Mouse (Mus musculus): ENCODE data around the gene Tceal5. TPM values are rescaled to one million over a fixed set of nuclear protein-coding genes. Genes with fewer than 3 reads are reported as not detected.
A peak's percentile ranks its signal among the peaks of the same experiment; 100 is the strongest.
"Not testable (repeated sequence)": the region's sequence is repeated elsewhere in the genome, so short reads cannot be mapped to it uniquely, and the experiment has no call there.

The Tceal5 gene
- total RNA-seq (2021) = 100 to 1,000 TPM; 109 to 156 TPM

DNA sequence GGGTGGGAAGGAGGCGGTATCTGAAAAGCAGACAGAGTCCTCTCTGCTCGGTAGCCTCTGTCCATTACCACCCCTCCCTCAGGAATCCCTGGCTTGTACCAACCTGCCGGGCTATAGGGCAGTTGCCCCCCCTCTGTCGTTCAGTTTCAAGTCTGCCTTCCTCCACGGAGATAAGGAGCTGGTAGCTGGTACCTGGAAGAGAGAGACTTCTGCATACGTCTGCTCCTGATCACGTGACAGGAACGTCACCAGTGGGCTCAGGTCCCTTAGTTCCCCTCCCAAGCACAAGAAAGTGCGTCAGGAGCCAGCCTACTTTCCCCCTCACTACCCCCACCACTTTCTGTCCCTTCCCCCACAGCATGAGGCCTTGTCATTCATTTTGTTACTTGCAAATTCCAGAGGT, at the start of gene Tceal5:
Gene Tceal5, minus strand, starts transcription at position 213 of the 403 bp plus-strand sequence.
- peak; percentile 58 to 68 for DNase-seq (ENCODE audit: low spot score in 2 of 2)
- intact Hi-C loops (cut with DNase I) = no loop called here

DNA sequence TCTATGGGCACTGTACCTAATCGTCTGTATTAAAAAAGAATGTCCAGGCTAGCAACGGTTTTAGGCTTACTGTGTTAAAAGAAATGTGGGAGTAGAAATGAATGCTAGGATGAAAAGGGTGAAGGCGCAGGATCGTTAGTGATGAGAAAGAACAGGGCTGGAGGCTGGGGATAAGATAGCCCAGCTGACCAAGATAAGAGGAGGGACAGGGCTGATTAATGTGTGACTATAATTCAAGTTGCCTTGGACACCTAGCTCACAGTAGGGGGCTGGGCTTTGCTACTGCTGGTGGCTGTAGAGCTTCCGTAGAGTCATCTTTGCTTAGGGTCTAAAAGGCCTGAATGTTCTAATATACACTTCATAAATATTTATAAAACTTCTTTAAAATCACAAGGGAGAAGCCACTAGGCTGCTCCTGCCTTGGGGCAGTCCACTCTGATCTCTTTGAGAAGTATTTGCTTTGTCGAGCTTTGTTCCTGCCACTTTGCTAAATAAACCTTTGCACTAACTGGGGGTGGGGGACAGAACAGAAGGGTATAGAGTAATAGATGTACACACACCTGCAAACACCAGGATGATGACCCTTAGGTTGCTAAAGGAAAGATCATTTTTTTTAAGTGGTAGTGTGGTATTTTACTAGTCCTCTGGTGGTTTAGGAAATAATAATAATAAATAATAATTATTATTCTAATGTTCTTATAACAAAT, 48.5 kb upstream of the Tceal5 start:
- intact Hi-C loops (cut with DNase I) = no loop called here
- DNase-seq (ENCODE audit: low spot score in 2 of 2) = no peak

- intact Hi-C loops (cut with DNase I) = no loop called here
- no peak for DNase-seq (ENCODE audit: low spot score in 2 of 2)
Measured at GRCm38 (mm10) chrX:136249671-136250070, 46.0 kb upstream of the Tceal5 start.

DNA sequence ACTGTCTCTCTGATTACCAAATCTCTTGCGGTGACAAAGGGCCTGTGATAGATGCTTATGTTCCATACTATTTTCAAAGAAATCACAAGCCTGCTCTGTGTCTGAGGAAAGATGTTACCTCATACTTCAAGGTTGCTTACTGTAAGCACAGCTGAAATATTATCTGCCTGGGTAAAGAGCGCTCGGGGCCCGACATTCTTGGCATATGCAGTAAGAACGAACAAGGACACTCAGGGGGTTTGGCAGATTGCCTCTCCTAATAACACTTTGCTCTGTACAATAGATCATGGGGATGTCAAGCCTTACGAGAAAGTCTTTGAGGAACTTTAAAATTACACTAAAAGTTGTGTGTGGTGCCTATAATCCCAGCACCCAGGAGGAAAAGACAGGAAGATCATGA, 45.1 kb upstream of the Tceal5 start:
- intact Hi-C loops (cut with DNase I) = no loop called here

DNA sequence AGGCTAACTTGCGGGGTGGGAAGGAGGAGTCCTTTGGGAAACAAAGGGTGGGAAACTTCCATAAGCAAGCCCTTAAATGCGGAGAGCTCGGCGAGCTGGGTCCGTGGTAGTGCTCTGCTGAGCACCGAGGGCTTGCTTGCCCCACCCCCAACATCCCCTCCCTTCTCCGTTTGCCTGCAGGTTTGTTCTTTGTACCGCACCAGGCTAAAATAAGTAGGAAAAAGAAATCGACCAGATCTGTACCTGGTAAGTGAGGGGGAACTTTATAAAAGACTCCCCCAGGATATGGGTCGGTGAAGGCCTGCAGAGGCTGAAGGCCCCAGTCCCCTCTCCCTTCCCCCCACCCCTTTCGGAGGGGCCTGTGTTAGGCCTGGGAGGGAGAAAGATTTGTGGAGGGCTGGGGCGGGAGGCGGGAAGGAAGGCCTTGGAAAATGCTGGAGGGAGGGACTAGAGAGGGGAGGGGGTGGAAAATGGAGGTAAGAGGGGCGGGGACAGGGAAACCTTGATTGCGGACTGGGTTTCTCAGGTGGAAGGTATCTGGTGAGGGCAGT, 41.9 kb upstream of the Tceal5 start:
- peak in 1 of 2 experiments; percentile 11 for DNase-seq (ENCODE audit: low spot score in 2 of 2)
- intact Hi-C loops (cut with DNase I) = no loop called here

More for the DNA sequence above, 45.1 kb upstream of the Tceal5 start:
- DNase-seq (ENCODE audit: low spot score in 2 of 2) = no peak

DNA sequence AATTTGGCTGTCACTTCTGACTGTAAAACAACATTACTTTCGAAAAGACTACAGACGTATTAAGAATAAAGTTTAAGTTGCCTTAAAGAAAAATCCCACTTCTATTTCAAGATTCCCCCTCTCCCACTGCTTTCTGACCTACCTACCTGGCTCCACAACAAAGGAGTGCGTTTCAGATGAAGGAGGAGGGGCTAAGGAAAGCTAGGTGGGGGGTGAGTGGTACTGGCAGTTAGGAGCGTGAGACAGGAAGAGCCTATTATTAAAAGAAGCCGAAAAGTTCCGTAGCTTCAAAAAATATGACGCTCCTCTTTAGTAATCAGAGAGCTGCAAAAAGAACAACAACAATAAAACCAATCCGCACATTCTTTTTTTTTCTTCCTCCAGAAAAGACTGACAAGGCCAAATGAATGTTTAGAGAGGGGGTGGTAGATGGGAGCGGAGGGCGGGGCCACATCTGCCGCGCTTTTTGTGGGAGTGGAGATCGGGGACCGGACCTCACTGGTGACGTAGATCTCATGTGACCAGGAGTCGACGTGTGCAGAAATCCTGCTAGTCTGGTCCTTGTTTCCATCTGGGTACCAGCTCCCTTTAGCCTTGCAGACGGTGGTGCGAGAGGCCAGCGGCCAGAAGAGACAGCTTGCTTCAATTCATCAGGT, 41.0 kb upstream of the Tceal5 start, which contains the start of gene Tceal9:
Gene Tceal9, plus strand, starts transcription at position 506 of the 656 bp plus-strand sequence.
- intact Hi-C loops (cut with DNase I) = no loop called here
- DNase-seq (ENCODE audit: low spot score in 2 of 2) = peak; percentile 48 to 59

- intact Hi-C loops (cut with DNase I) = no loop called here
- no peak for DNase-seq (ENCODE audit: low spot score in 2 of 2)
Measured at GRCm38 (mm10) chrX:136243181-136243580, 39.5 kb upstream of the Tceal5 start.

- peak in 1 of 2 experiments; percentile 18 for DNase-seq (ENCODE audit: low spot score in 2 of 2)
Measured at GRCm38 (mm10) chrX:136238118-136238517, 34.4 kb upstream of the Tceal5 start.

DNA sequence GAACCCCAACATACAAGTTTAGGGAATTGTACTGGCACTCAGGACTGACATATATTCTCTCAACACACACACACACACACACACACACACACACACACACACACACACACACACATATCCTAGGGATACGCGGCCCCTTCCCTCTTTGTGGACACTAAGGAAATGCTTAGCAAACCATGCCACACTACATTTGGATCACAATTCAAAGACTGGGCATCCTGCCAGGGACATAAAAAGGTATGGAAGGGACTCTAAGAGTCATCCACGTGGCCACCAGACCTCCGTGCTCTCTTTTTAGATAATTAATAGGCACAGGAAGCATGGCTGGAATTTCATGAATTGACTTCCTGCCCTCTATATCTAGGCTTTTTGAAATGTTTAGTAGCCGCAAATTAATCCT, 24.1 kb upstream of the Tceal5 start:
- no peak for DNase-seq (ENCODE audit: low spot score in 2 of 2)
- intact Hi-C loops (cut with DNase I) = no loop called here

More at GRCm38 (mm10) chrX:136238118-136238517, 34.4 kb upstream of the Tceal5 start:
- intact Hi-C loops (cut with DNase I) = loop anchor here (1.0 to 5.0 kb wide), 2 partner anchors 66 to 84 kb away; no protein-coding TSS in a partner anchor

DNA sequence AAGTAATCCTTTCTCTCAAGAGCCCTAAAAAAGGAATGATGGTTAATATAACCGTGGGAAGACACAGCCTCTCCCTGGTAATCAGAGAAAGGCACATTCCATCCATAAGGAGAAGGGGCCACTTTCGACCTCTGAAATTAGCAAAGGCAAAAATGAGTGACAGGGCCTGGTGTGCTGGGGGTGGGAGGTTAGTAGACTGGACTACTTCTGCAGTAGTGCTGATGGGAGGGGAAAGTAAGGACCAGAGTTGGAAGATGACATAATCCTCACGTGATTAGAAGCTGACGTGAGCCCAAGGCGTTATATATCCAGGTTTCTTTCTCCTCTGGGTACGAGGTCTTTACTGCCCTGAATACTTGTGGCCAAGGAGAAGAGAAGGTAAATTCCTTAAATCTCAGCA, 20.0 kb upstream of the Tceal5 start:
- no peak for DNase-seq (ENCODE audit: low spot score in 2 of 2)
- intact Hi-C loops (cut with DNase I) = no loop called here

- no peak for DNase-seq (ENCODE audit: low spot score in 2 of 2)
- intact Hi-C loops (cut with DNase I) = no loop called here
Measured at GRCm38 (mm10) chrX:136216303-136216702, 12.6 kb upstream of the Tceal5 start.

DNA sequence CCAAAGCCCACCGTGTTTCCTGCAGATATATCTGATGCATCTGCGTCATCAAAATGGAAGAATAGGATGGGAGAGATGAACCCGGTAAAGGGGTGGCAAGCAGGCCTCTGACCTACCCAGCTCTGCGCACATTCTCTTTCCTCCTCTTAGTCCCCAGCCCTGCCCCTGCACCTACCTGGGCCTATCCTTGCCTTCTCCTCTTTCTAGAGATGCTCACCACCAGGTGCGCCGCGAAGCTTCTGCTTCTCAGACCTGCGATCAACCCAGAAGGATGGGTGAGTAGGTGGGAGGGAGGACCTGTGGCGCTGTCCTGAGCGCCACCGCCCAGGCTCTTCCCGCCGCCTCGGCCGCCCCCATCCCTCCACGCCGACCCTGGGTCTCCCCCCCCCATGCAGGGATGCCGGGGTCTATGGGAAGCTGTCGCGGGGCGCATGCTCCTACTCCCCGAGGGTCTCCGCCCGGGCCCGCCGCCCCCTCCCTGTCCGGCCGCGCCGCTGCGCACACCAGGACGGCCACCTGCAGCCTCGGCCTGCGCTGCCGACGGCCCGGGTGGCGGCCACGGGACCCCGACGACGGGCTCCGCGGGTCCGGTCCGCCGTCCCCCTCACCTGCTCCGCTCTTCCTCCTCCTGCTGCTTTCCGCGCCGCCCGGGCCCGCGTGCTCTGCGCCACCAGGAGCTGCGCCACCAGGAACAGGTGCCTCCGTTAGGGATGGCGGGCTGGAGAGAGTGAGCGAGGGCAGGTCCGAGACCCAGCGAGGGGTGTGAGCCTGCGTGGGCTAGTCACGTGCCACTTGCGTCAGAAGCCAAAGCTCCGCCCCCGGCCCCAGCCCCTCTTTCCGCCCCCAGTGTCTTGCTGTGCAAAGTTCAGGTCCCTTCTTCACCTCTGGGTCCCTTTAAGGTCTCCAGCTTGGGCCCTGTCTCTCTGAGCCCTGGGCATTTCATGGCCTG, 11.3 kb upstream of the Tceal5 start, which contains the start of the genes Tceal7 and Bex1:
Gene Tceal7, plus strand, starts transcription at position 51 of the 949 bp plus-strand sequence.
Gene Bex1, minus strand, starts transcription at position 785 of the 949 bp plus-strand sequence.
- intact Hi-C loops (cut with DNase I); DNase-seq (ENCODE audit: low spot score in 2 of 2): not testable (repeated sequence)

- intact Hi-C loops (cut with DNase I) = no loop called here
Measured at GRCm38 (mm10) chrX:136213396-136213795, 9.7 kb upstream of the Tceal5 start.

DNA sequence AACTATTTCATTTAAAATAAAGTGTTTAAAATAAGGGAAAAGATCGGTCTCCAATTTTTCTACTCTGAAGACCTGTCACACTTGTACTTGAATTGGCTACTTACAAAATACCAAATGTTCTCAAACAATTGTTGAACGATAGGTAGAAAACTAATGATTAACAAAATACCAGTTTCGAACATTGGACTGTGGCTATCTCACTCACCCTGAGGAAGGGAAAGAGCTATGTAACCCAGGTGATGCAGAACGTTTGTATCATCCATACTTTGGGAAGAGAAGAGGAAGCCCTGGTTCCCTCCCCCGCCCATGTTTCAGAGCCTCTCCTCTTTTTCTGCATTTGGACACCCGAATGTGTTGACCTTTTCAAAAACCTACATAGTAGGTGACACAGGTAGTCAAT, 730 bp upstream of the Tceal5 start:
- intact Hi-C loops (cut with DNase I) = no loop called here
- DNase-seq (ENCODE audit: low spot score in 2 of 2) = no peak

More at GRCm38 (mm10) chrX:136213396-136213795, 9.7 kb upstream of the Tceal5 start:
- no peak for DNase-seq (ENCODE audit: low spot score in 2 of 2)

- intact Hi-C loops (cut with DNase I) = no loop called here
Measured at GRCm38 (mm10) chrX:136203257-136203656, 419 bp downstream of the Tceal5 start.

GRCm38 (mm10) chrX:136196873-136197272, 6.8 kb downstream of the Tceal5 start:
- intact Hi-C loops (cut with DNase I) = no loop called here
- no peak for DNase-seq (ENCODE audit: low spot score in 2 of 2)

More at GRCm38 (mm10) chrX:136203257-136203656, 419 bp downstream of the Tceal5 start:
- DNase-seq (ENCODE audit: low spot score in 2 of 2) = no peak

GRCm38 (mm10) chrX:136195193-136195944, 8.3 kb downstream of the Tceal5 start:
- intact Hi-C loops (cut with DNase I) = no loop called here

DNA sequence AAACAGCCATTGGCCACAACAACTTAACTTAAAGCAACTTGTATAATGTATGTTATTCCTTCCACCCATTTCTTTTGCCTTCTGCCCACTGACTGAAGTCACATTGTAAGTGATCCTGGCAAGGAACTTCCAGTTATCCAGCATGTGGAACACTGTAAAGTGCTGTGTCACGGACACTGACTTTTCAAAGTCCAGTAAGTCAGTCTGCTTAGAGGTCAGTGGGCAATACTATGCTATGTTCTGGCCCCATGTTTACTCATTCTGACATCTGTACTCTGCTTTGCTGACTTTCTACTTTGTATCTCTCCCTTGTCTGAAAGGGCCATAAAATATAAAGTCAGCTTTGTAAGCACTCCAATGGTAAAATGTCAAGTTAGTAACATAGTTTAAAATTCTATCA, 20.6 kb downstream of the Tceal5 start:
- no peak for DNase-seq (ENCODE audit: low spot score in 2 of 2)
- intact Hi-C loops (cut with DNase I) = no loop called here

More at GRCm38 (mm10) chrX:136195193-136195944, 8.3 kb downstream of the Tceal5 start:
- no peak for DNase-seq (ENCODE audit: low spot score in 2 of 2)

All from left cerebral cortex, postnatal 36 days (tissue).